Mouse (Mus musculus) gastrocnemius, adult 2 months (tissue): Measurements from ENCODE around the gene Endog. TPM values are rescaled to one million over a fixed set of nuclear protein-coding genes. Genes with fewer than 3 reads are reported as not detected.
"Not testable (repeated sequence)": the region's sequence is repeated elsewhere in the genome, so short reads cannot be mapped to it uniquely, and the experiment has no call there.

ENCODE experiments used
- DNase-seq: peaks from one replicate; pipeline ENCODE4 v3.0.0; 2022
- H3K27ac ChIP-seq: fragments of 200-600 bp; 2 replicates; pipeline ENCODE4 v1.8.1; 2022; ENCODE audit warnings: mild to moderate bottlenecking
- H3K4me3 ChIP-seq: fragments of 200-600 bp; 2 replicates; pipeline ENCODE4 v1.8.1; 2022; ENCODE audit warnings: mild to moderate bottlenecking, moderate library complexity
- CTCF ChIP-seq: fragments of 200-600 bp; IDR thresholded peaks from 2 replicates; pipeline ENCODE4 v1.8.1; 2022; ENCODE audit warnings: antibody characterized with exemption, mild to moderate bottlenecking, moderate library complexity
- intact Hi-C: fragments of 180-260 bp; cut with DNase I; formaldehyde crosslinking; loops from one replicate; pipeline ENCODE4 v1.15.1; 2025
- total RNA-seq, 2 experiments: library from RNA; stranded (reverse); gene quantifications; 2 replicates each; pipeline ENCODE4 v1.2.3; 2021

The Endog gene
- total RNA-seq, 2 experiments from 2014 or later, result 50.8 to 67.6 TPM

GRCm38 (mm10) chr2:30175897-30176296 is 4.6 kb downstream of the Endog start:
- peak; percentile 42 for TF ChIP-seq CTCF
- intact Hi-C loops, result no loop called here
- Histone ChIP-seq H3K27ac (no peak overlapping the region), H3K4me3 (no peak overlapping the region)
- no peak for DNase-seq

GRCm38 (mm10) chr2:30176561-30176960 is 5.3 kb downstream of the Endog start:
- TF ChIP-seq CTCF, result no peak
- intact Hi-C loops, result no loop called here
- DNase-seq, result no peak
- no peak overlapping the region for H3K4me3 ChIP-seq
- no peak overlapping the region for H3K27ac ChIP-seq

- intact Hi-C loops, result loop anchor here (1.0 to 2.0 kb wide), 3 partner anchors 27 to 92 kb away; partner anchors contain the start of genes Kyat1 and Lrrc8a
- peak; percentile 97 for DNase-seq
- Histone ChIP-seq H3K27ac (peak within 1 kb of the TSS; percentile 85), H3K4me3 (peak within 1 kb of the TSS; percentile 87)
- no peak for TF ChIP-seq CTCF
Measured at GRCm38 (mm10) chr2:30177700-30178675, 6.7 kb downstream of the Endog start, which contains the start of gene Spout1. Gene Spout1 (minus strand): TSS chr2:30178459.

- H3K4me3 ChIP-seq, result peak overlapping the region; percentile 87
- peak; percentile 29 for TF ChIP-seq CTCF
- intact Hi-C loops, result loop anchor here (1.0 to 2.0 kb wide), 3 partner anchors 26 to 92 kb away; partner anchors contain the start of genes Kyat1 and Lrrc8a
- H3K27ac ChIP-seq, DNase-seq: not testable (repeated sequence)
Measured at GRCm38 (mm10) chr2:30178711-30179110, 7.4 kb downstream of the Endog start.

- TF ChIP-seq CTCF, result no peak
- no peak overlapping the region for H3K27ac ChIP-seq
- DNase-seq, result no peak
- H3K4me3 ChIP-seq, result no peak overlapping the region
- intact Hi-C loops, result no loop called here
Measured at GRCm38 (mm10) chr2:30182424-30182823, 11.1 kb downstream of the Endog start.

GRCm38 (mm10) chr2:30183721-30184120 is 12.4 kb downstream of the Endog start:
- Histone ChIP-seq H3K4me3 (no peak overlapping the region), H3K27ac (no peak overlapping the region)
- intact Hi-C loops, result no loop called here
- TF ChIP-seq CTCF, result no peak
- no peak for DNase-seq

- H3K27ac ChIP-seq, result no peak overlapping the region
- intact Hi-C loops, result no loop called here
- no peak for TF ChIP-seq CTCF
- no peak overlapping the region for H3K4me3 ChIP-seq
- DNase-seq, result no peak
Measured at GRCm38 (mm10) chr2:30185276-30185675, 14.0 kb downstream of the Endog start.

GRCm38 (mm10) chr2:30185681-30186080 is 14.4 kb downstream of the Endog start:
- intact Hi-C loops, result no loop called here
- no peak for DNase-seq
- Histone ChIP-seq H3K4me3 (no peak overlapping the region), H3K27ac (no peak overlapping the region)
- no peak for TF ChIP-seq CTCF

- TF ChIP-seq CTCF, result no peak
- H3K27ac ChIP-seq, result no peak overlapping the region
- DNase-seq, result no peak
- no peak overlapping the region for H3K4me3 ChIP-seq
- intact Hi-C loops, result no loop called here
Measured at GRCm38 (mm10) chr2:30191790-30192580, 20.7 kb downstream of the Endog start.

GRCm38 (mm10) chr2:30194656-30195055 is 23.4 kb downstream of the Endog start:
- no peak for DNase-seq
- H3K4me3 ChIP-seq, result no peak overlapping the region
- TF ChIP-seq CTCF, result no peak
- no peak overlapping the region for H3K27ac ChIP-seq
- intact Hi-C loops, result no loop called here

GRCm38 (mm10) chr2:30198021-30198420 is 26.7 kb downstream of the Endog start:
- no peak overlapping the region for H3K4me3 ChIP-seq
- no peak for DNase-seq
- no peak overlapping the region for H3K27ac ChIP-seq
- intact Hi-C loops, result no loop called here
- TF ChIP-seq CTCF, result no peak

GRCm38 (mm10) chr2:30199984-30200383 is 28.7 kb downstream of the Endog start:
- intact Hi-C loops, result no loop called here
- TF ChIP-seq CTCF, result no peak
- H3K4me3 ChIP-seq, result no peak overlapping the region
- no peak for DNase-seq
- peak overlapping the region; percentile 41; the same call in 1 of the 2 replicates for H3K27ac ChIP-seq
